Mouse (Mus musculus) hematopoietic multipotent progenitor cell, adult 10-12 weeks (in vitro differentiated cells): ENCODE results near the gene Olfr995. TPM values are rescaled to one million over a fixed set of nuclear protein-coding genes. Genes with fewer than 3 reads are reported as not detected.

Source experiments
- polyA plus RNA-seq: library from polyadenylated mRNA; stranded (reverse); fragments of >175 nt; gene quantifications from 2 replicates; pipeline ENCODE4 v1.2.3, GENCODE M21; 2012; ENCODE audit warnings: low replicate concordance

Gene Olfr995
- not detected in 2 replicates for polyA plus RNA-seq

GRCm38 (mm10) chr2:85443539-85443938, at the start of gene Olfr995:
Gene Olfr995, minus strand, starts transcription at chr2:85443639.

GRCm38 (mm10) chr2:85436351-85436750, 7.1 kb downstream of the Olfr995 start, which contains the start of gene Olfr994:
Gene Olfr994, minus strand, starts transcription at chr2:85436451.

GRCm38 (mm10) chr2:85414777-85415176, 28.7 kb downstream of the Olfr995 start, which contains the start of gene Olfr993:
Gene Olfr993, minus strand, starts transcription at chr2:85414877.

GRCm38 (mm10) chr2:85409369-85409768, 34.1 kb downstream of the Olfr995 start, which contains the start of gene Olfr992:
Gene Olfr992, minus strand, starts transcription at chr2:85409469.

Other genes with a start within 250 kb of the Olfr995 start
- 0.04 TPM in 1 of 2 replicates, not detected in the other for gene Lrrc55, start 246.4 kb downstream of the Olfr995 start, polyA plus RNA-seq
- gene Olfr987, start 104.3 kb downstream of the Olfr995 start, polyA plus RNA-seq: not detected in 2 replicates
- gene Olfr988, start 80.4 kb downstream of the Olfr995 start, polyA plus RNA-seq: not detected in 2 replicates
- not detected in 2 replicates for gene Olfr992, start 34.2 kb downstream of the Olfr995 start, polyA plus RNA-seq
- not detected in 2 replicates for gene Olfr993, start 28.8 kb downstream of the Olfr995 start, polyA plus RNA-seq
- not detected in 2 replicates for gene Olfr994, start 7.2 kb downstream of the Olfr995 start, polyA plus RNA-seq
- not detected in 2 replicates for gene 4833423E24Rik, start 75.4 kb upstream of the Olfr995 start, polyA plus RNA-seq
- gene Olfr996, start 135.6 kb upstream of the Olfr995 start, polyA plus RNA-seq: not detected in 2 replicates
- gene Olfr998, start 145.3 kb upstream of the Olfr995 start, polyA plus RNA-seq: not detected in 2 replicates
- not detected in 2 replicates for gene Olfr1000, start 168.3 kb upstream of the Olfr995 start, polyA plus RNA-seq
- not detected in 2 replicates for gene Olfr1002, start 207.1 kb upstream of the Olfr995 start, polyA plus RNA-seq
- gene Olfr154, start 220.8 kb upstream of the Olfr995 start, polyA plus RNA-seq: not detected in 2 replicates
- gene Olfr1006, start 235.1 kb upstream of the Olfr995 start, polyA plus RNA-seq: not detected in 2 replicates
- gene Olfr1008, start 245.8 kb upstream of the Olfr995 start, polyA plus RNA-seq: not detected in 2 replicates